Mouse (Mus musculus) heart, embryonic 14.5 days (tissue): ENCODE measurements around the gene Tnfrsf4. TPM values are rescaled to one million over a fixed set of nuclear protein-coding genes. Genes with fewer than 3 reads are reported as not detected.

Source experiments
- ATAC-seq: fragments of 200-750 bp; cut with Nextera tagmentation; 2 replicates; pipeline ENCODE4 v1.8.0; 2017; ENCODE audit warnings: low read depth, moderate TSS enrichment; ENCODE audit not compliant: insufficient number of reproducible peaks, insufficient read depth, low FRiP score
- H3K27ac ChIP-seq, 2 experiments: fragments of 200-500 bp in 1 of 2; fragments of 300-500 bp in 1 of 2; sonication (generic) in 1 of 2; replicated peaks in 1 of 2; 2 replicates each; pipeline ENCODE4 v1.5.1; 2012 to 2014; ENCODE audit warnings: low read depth in 2 of 2, low read length in 2 of 2, control low read depth in 1 of 2, mild to moderate bottlenecking in 1 of 2, mixed read lengths in 1 of 2; ENCODE audit not compliant: control insufficient read depth in 1 of 2, insufficient read depth in 1 of 2
- H3K27me3 ChIP-seq: fragments of 300-500 bp; sonication (generic); 2 replicates; pipeline ENCODE4 v1.6.1; 2014; ENCODE audit warnings: mild to moderate bottlenecking, low read length, control low read depth; ENCODE audit not compliant: control insufficient read depth, insufficient read depth
- H3K36me3 ChIP-seq: fragments of 300-500 bp; sonication (generic); 2 replicates; pipeline ENCODE4 v1.6.1; 2014; ENCODE audit warnings: mild to moderate bottlenecking, control low read depth, low read length, mixed read lengths; ENCODE audit not compliant: control insufficient read depth, insufficient read depth
- H3K4me1 ChIP-seq, 2 experiments: fragments of 200-500 bp in 1 of 2; fragments of 300-500 bp in 1 of 2; sonication (generic) in 1 of 2; 2 replicates each; pipeline ENCODE4 v1.6.1; 2012 to 2014; ENCODE audit warnings: low read length in 2 of 2, control low read depth in 1 of 2, mixed read lengths in 1 of 2; ENCODE audit not compliant: control insufficient read depth in 2 of 2, insufficient read depth in 2 of 2
- H3K4me2 ChIP-seq: fragments of 300-500 bp; sonication (generic); 2 replicates; pipeline ENCODE4 v1.6.1; 2014; ENCODE audit warnings: mild to moderate bottlenecking, low read length
- H3K4me3 ChIP-seq, 2 experiments: fragments of 200-500 bp in 1 of 2; fragments of 300-500 bp in 1 of 2; sonication (generic) in 1 of 2; 2 replicates each; pipeline ENCODE4 v1.5.1; 2012 to 2014; ENCODE audit warnings: low read length in 2 of 2, mild to moderate bottlenecking in 2 of 2, control low read depth in 1 of 2, low read depth in 1 of 2, moderate library complexity in 1 of 2; ENCODE audit not compliant: control insufficient read depth in 1 of 2, insufficient read depth in 1 of 2
- H3K9ac ChIP-seq: fragments of 300-500 bp; sonication (generic); 2 replicates; pipeline ENCODE4 v1.6.1; 2014; ENCODE audit warnings: mild to moderate bottlenecking, low read length
- H3K9me3 ChIP-seq: fragments of 300-500 bp; sonication (generic); 2 replicates; pipeline ENCODE4 v1.6.1; 2016; ENCODE audit warnings: low read length, control low read depth; ENCODE audit not compliant: control insufficient read depth
- WGBS: fragments of 180-500 bp; shearing (Covaris S2); extraction: QIAGEN DNeasy Blood & Tissue Kit; methylation state at CpG from one replicate; pipeline ENCODE4 v1.1.7; 2014; 5-methylcytosine and 5-hydroxymethylcytosine counted together
- polyA plus RNA-seq: library from polyadenylated mRNA; unstranded; fragments of >200 nt; fragmentation: Nextera tagmentation; extraction: Ambion mirVana; gene quantifications from 2 replicates; pipeline ENCODE4 v1.2.1, GENCODE M21; 2014

The Tnfrsf4 gene
- polyA plus RNA-seq, 1 experiment from 2014 or later: 0.51 TPM

DNA sequence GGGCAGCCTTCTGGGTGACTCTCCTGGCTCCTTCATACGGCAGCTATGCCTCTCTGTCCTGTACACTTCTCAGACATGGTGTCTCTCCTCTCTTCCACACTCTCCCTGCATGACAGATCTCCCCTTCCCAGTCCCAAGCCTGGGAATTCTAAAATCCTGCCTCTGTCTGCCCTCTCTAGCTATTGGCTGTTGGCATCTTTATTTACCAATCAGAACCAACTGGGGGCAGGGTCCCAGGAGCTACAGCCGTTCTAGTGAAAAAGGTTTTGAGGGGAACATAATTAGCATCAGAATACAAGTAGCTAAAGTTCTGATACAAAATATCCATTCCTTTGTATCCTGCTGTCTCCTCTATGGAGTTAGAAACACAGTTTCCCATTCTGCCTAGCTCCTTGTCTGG lies 29.9 kb upstream of the Tnfrsf4 start:
- WGBS: 22% methylated on average over 2 of the region's 2 CpGs
- H3K4me2 ChIP-seq: no peak overlapping the region

GRCm38 (mm10) chr4:155991211-155991907 lies 22.3 kb upstream of the Tnfrsf4 start:
- H3K36me3 ChIP-seq: peaks cover 6% of the 10 kb centered on the region
- no peak for ATAC-seq
- H3K9ac ChIP-seq: peak overlapping the region; percentile 71
- peak overlapping the region; percentile 97 for H3K4me2 ChIP-seq
- peaks cover 7 to 23% of the 10 kb centered on the region in 2 experiments for H3K4me1 ChIP-seq
- peak overlapping the region; percentile 69 to 81 for H3K4me3 ChIP-seq
- H3K9me3 ChIP-seq: no peaks in the 10 kb centered on the region
- WGBS: 85% methylated on average over 22 of the region's 22 CpGs
- no peaks in the 10 kb centered on the region for H3K27me3 ChIP-seq
- no peak overlapping the region; a peak in 1 of 4 replicates for H3K27ac ChIP-seq

More for the DNA sequence above, 29.9 kb upstream of the Tnfrsf4 start:
- Histone ChIP-seq H3K27me3 (0 out of 2 replicates have a peak, but pooled peaks cover 9% of the 10 kb centered on the region), H3K4me1 (no peaks in the 10 kb centered on the region), H3K4me3 (no peak overlapping the region), H3K9me3 (no peaks in the 10 kb centered on the region), H3K9ac (no peak overlapping the region), H3K27ac (no peak overlapping the region), H3K36me3 (no peaks in the 10 kb centered on the region)
- no peak for ATAC-seq

GRCm38 (mm10) chr4:155991908-155992230 lies 21.8 kb upstream of the Tnfrsf4 start:
- Histone ChIP-seq H3K4me2 (peak overlapping the region; percentile 97), H3K4me1 (peaks cover 7 to 23% of the 10 kb centered on the region in 2 experiments), H3K27ac (peak overlapping the region; percentile 90 to 93; a peak in 3 of 4 replicates), H3K27me3 (no peaks in the 10 kb centered on the region), H3K9me3 (no peaks in the 10 kb centered on the region), H3K4me3 (peak overlapping the region; percentile 69 to 81), H3K9ac (peak overlapping the region; percentile 71), H3K36me3 (peaks cover 11% of the 10 kb centered on the region)
- WGBS: 25% methylated on average over 37 of the region's 37 CpGs
- no peak for ATAC-seq

DNA sequence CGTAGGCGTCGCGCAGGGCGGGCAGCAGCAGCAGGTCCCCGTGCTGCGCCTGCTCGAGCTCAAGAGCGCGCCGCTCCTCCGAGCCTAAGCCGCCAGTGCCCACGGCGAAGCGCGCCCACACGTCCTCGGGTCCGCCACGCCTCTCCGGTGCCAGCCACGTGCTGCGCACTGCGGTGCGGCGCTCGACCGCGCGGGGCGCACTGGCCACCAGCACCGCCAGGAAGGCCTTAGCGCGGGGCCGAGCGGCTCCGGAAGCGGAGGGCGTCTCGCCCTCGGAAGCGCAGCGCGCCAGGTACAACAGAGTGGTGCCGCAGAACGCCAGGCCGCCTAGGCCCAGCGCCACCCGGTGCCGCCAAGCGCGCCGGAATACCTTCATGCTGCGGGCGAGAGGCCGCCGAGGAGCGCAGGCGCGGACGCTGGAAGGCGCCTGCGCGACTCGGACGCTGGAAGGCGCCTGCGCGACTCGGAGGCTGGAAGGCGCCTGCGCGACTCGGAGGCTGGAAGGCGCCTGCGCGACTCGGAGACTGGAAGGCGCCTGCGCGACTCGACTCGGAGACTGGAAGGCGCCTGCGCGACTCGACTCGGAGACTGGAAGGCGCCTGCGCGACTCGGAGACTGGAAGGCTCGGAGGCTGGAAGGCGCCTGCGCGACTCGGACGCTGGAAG lies 21.3 kb upstream of the Tnfrsf4 start, which contains the start of the genes B3galt6 and Sdf4:
TSS of gene B3galt6 (minus strand) at position 409 of the 665 bp plus-strand sequence.
TSS of gene Sdf4 (plus strand) at position 632 of the 665 bp plus-strand sequence.
- Histone ChIP-seq H3K4me1 (peaks cover 7 to 23% of the 10 kb centered on the region in 2 experiments), H3K36me3 (peaks cover 16% of the 10 kb centered on the region), H3K9me3 (no peaks in the 10 kb centered on the region), H3K27me3 (no peaks in the 10 kb centered on the region), H3K4me2 (peak within 1 kb of the TSS; percentile 97), H3K9ac (peak within 1 kb of the TSS; percentile 86), H3K27ac (peak within 1 kb of the TSS; percentile 92 to 98), H3K4me3 (peak within 1 kb of the TSS; percentile 81 to 95)
- ATAC-seq: peak; percentile 83
- under 1% methylated on average over 99 of the region's 99 CpGs for WGBS

DNA sequence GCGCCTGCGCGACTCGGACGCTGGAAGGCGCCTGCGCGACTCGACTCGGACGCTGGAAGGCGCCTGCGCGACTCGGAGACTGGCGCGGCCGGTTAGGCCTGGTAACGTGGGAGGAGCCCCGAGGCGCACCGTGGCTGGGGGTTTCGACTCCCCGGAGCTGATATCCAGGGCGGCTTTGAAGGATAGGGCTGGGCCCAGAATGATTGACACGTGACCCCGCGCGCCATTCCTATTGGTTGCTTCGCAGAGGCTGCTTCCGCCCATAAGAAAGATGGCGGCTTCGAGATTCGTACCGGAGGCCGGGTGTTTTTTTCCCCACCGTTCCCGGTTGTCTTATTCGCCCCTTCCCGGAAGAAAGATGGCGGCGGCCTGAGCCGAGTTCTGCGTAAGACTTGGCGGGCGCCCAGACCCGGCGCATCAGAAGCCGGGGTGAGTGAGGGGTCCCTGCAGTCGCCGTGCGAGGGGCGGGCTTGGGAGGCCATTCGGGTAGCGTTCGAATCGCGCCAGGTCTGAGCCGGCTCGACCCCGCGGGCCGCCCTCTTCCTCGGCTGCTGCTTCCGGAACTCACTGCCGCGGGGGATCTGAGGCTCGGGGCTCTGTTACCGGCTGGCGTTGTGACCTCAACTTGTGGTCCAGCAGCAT lies 20.6 kb upstream of the Tnfrsf4 start:
- under 1% methylated on average over 70 of the region's 70 CpGs for WGBS

GRCm38 (mm10) chr4:155993606-155994005 lies 20.0 kb upstream of the Tnfrsf4 start:
- no peaks in the 10 kb centered on the region for H3K27me3 ChIP-seq
- H3K4me2 ChIP-seq: peak overlapping the region; percentile 68
- H3K36me3 ChIP-seq: peaks cover 28% of the 10 kb centered on the region
- WGBS: 5% methylated on average over 15 of the region's 15 CpGs
- peak overlapping the region; percentile 86 for H3K9ac ChIP-seq
- ATAC-seq: no peak
- peak overlapping the region; percentile 81 to 95 for H3K4me3 ChIP-seq
- peak overlapping the region; percentile 92 to 98 for H3K27ac ChIP-seq
- no peaks in the 10 kb centered on the region for H3K9me3 ChIP-seq
- H3K4me1 ChIP-seq: peaks cover 7 to 23% of the 10 kb centered on the region in 2 experiments

More for the DNA sequence above, 20.6 kb upstream of the Tnfrsf4 start:
- Histone ChIP-seq H3K4me3 (peak overlapping the region; percentile 81 to 95), H3K9ac (peak overlapping the region; percentile 86), H3K4me2 (peak overlapping the region; percentile 68), H3K27ac (peak overlapping the region; percentile 92 to 98), H3K27me3 (no peaks in the 10 kb centered on the region), H3K36me3 (peaks cover 23% of the 10 kb centered on the region), H3K9me3 (no peaks in the 10 kb centered on the region), H3K4me1 (peaks cover 7 to 23% of the 10 kb centered on the region in 2 experiments)
- peak; percentile 87 for ATAC-seq

GRCm38 (mm10) chr4:156004109-156004508 lies 9.5 kb upstream of the Tnfrsf4 start:
- H3K4me2 ChIP-seq: no peak overlapping the region
- H3K36me3 ChIP-seq: peaks cover 94% of the 10 kb centered on the region
- no peaks in the 10 kb centered on the region for H3K4me1 ChIP-seq
- WGBS: 88% methylated on average over 3 of the region's 3 CpGs
- no peak overlapping the region for H3K4me3 ChIP-seq
- H3K9me3 ChIP-seq: no peaks in the 10 kb centered on the region
- no peak overlapping the region for H3K27ac ChIP-seq
- H3K27me3 ChIP-seq: no peaks in the 10 kb centered on the region
- ATAC-seq: no peak
- no peak overlapping the region for H3K9ac ChIP-seq
